Mouse (Mus musculus): ENCODE measurements around the gene Cpt2. TPM values are rescaled to one million over a fixed set of nuclear protein-coding genes. Genes with fewer than 3 reads are reported as not detected.

Cpt2 gene
- polyA plus RNA-seq, 1 experiment from 2014 or later = 24.2 TPM

- Histone ChIP-seq H3K4me3 (no peak overlapping the region), H3K36me3 (no peaks in the 10 kb centered on the region), H3K27ac (no peak overlapping the region), H3K4me2 (no peak overlapping the region), H3K9me3 (no peaks in the 10 kb centered on the region), H3K9ac (no peak overlapping the region), H3K4me1 (no peaks in the 10 kb centered on the region), H3K27me3 (no peaks in the 10 kb centered on the region)
- no peak for ATAC-seq (ENCODE audit: insufficient number of reproducible peaks, insufficient read depth, low FRiP score, low TSS enrichment, low read depth)
- WGBS = 82% methylated on average over 2 of the region's 2 CpGs
Measured at GRCm38 (mm10) chr4:107944141-107944540, 20.7 kb upstream of the Cpt2 start.

- no peaks in the 10 kb centered on the region for H3K9me3 ChIP-seq
- no peak for ATAC-seq (ENCODE audit: insufficient number of reproducible peaks, insufficient read depth, low FRiP score, low TSS enrichment, low read depth)
- no peak overlapping the region for H3K4me2 ChIP-seq
- no peak overlapping the region for H3K9ac ChIP-seq
- H3K27me3 ChIP-seq = no peaks in the 10 kb centered on the region
- no peak overlapping the region for H3K4me3 ChIP-seq
- H3K27ac ChIP-seq = no peak overlapping the region
- H3K4me1 ChIP-seq = peaks cover 2% of the 10 kb centered on the region; the same call in 1 of the 2 replicates
- H3K36me3 ChIP-seq = no peaks in the 10 kb centered on the region
- WGBS = 88% methylated on average over 7 of the region's 7 CpGs
Measured at GRCm38 (mm10) chr4:107942741-107943140, 19.3 kb upstream of the Cpt2 start.

DNA sequence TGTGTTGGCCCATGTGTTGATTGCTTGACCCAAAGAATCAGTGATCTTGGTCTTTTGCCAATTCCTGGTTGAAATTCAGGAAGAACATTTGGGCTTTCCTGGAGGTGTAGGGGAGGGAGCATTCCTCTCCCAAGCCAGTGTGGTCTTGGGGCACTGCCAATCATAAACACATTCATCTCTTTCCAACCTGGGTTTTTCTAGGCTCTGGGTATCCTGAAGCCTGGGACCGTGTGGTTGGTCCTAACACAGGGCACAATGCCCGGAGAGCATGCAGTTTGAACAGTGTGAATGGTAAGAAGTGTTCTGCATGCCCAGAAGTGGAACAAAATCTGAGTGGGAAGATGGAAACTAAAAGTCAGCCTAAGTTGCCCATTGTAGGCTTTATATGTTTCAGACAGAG lies 14.7 kb upstream of the Cpt2 start:
- H3K4me2 ChIP-seq = no peak overlapping the region
- no peak overlapping the region for H3K4me3 ChIP-seq
- H3K9me3 ChIP-seq = no peaks in the 10 kb centered on the region
- H3K27ac ChIP-seq = no peak overlapping the region
- WGBS = 72% methylated on average over 2 of the region's 2 CpGs
- H3K4me1 ChIP-seq = peaks cover 2% of the 10 kb centered on the region; the same call in 1 of the 2 replicates
- no peaks in the 10 kb centered on the region for H3K27me3 ChIP-seq
- ATAC-seq (ENCODE audit: insufficient number of reproducible peaks, insufficient read depth, low FRiP score, low TSS enrichment, low read depth) = no peak
- no peaks in the 10 kb centered on the region for H3K36me3 ChIP-seq
- H3K9ac ChIP-seq = no peak overlapping the region

DNA sequence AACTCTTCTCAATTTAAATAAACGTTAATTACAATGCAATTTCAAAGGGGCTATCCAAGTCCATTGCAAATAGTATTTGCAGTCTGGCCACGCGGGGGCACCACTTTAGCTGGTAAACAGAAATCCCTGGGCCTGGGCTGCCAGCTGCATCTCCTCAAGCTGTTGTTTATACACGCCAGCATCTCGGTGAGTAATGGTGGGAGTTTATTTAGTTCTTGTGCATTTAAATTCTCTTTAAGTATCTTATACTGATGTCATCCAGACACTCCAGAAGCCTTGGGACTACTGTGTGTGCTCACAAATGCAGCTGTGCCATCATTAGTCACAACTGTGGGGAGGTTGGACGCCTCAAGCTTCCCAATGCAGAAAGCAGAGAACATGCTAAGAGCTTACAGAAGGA lies 13.9 kb upstream of the Cpt2 start:
- 19% methylated on average over 6 of the region's 6 CpGs for WGBS
- H3K27ac ChIP-seq = peak overlapping the region; percentile 48; the same call in 1 of the 2 replicates
- ATAC-seq (ENCODE audit: insufficient number of reproducible peaks, insufficient read depth, low FRiP score, low TSS enrichment, low read depth) = no peak

GRCm38 (mm10) chr4:107935254-107935653 lies 11.8 kb upstream of the Cpt2 start:
- Histone ChIP-seq H3K27me3 (no peaks in the 10 kb centered on the region), H3K27ac (no peak overlapping the region), H3K36me3 (no peaks in the 10 kb centered on the region), H3K4me3 (no peak overlapping the region), H3K4me1 (peaks cover 2% of the 10 kb centered on the region; the same call in 1 of the 2 replicates), H3K9me3 (no peaks in the 10 kb centered on the region), H3K4me2 (no peak overlapping the region), H3K9ac (no peak overlapping the region)
- 70% methylated on average over 3 of the region's 3 CpGs for WGBS
- ATAC-seq (ENCODE audit: insufficient number of reproducible peaks, insufficient read depth, low FRiP score, low TSS enrichment, low read depth) = no peak

More for the DNA sequence above, 13.9 kb upstream of the Cpt2 start:
- no peaks in the 10 kb centered on the region for H3K9me3 ChIP-seq
- no peak overlapping the region for H3K9ac ChIP-seq
- H3K36me3 ChIP-seq = no peaks in the 10 kb centered on the region
- H3K4me3 ChIP-seq = no peak overlapping the region
- peaks cover 2% of the 10 kb centered on the region; the same call in 1 of the 2 replicates for H3K4me1 ChIP-seq
- H3K4me2 ChIP-seq = no peak overlapping the region
- H3K27me3 ChIP-seq = no peaks in the 10 kb centered on the region

DNA sequence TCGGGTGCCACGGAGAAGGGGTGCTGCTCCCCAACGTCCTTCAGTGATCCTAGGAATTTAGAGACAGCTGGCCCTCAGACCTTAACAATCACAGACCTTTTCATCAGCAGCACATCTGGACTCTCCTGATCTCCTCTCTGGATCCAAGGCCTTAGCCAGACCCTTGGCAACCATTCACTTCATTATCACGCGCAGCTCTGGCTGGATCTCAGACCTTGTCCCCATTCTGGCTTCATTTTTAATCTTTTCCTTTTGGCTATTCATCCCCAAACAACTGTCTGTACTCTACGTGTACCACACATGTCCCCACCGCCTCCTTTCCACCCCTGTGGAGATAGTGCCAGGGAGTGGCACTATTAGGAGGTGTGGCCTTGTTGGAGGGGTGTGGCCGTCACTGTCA lies 9.8 kb upstream of the Cpt2 start:
- Histone ChIP-seq H3K36me3 (no peaks in the 10 kb centered on the region), H3K4me2 (no peak overlapping the region), H3K27ac (no peak overlapping the region), H3K4me3 (no peak overlapping the region), H3K4me1 (peaks cover 2% of the 10 kb centered on the region; the same call in 1 of the 2 replicates), H3K27me3 (no peaks in the 10 kb centered on the region), H3K9me3 (no peaks in the 10 kb centered on the region), H3K9ac (no peak overlapping the region)
- no peak for ATAC-seq (ENCODE audit: insufficient number of reproducible peaks, insufficient read depth, low FRiP score, low TSS enrichment, low read depth)
- WGBS = 75% methylated on average over 8 of the region's 8 CpGs

- Histone ChIP-seq H3K4me1 (no peaks in the 10 kb centered on the region), H3K4me2 (no peak overlapping the region), H3K36me3 (no peaks in the 10 kb centered on the region), H3K27ac (no peak overlapping the region), H3K9ac (no peak overlapping the region), H3K9me3 (no peaks in the 10 kb centered on the region), H3K4me3 (no peak overlapping the region), H3K27me3 (no peaks in the 10 kb centered on the region)
- no peak for ATAC-seq (ENCODE audit: insufficient number of reproducible peaks, insufficient read depth, low FRiP score, low TSS enrichment, low read depth)
- WGBS = 77% methylated on average over 3 of the region's 3 CpGs
Measured at GRCm38 (mm10) chr4:107931453-107931852, 8.0 kb upstream of the Cpt2 start.

DNA sequence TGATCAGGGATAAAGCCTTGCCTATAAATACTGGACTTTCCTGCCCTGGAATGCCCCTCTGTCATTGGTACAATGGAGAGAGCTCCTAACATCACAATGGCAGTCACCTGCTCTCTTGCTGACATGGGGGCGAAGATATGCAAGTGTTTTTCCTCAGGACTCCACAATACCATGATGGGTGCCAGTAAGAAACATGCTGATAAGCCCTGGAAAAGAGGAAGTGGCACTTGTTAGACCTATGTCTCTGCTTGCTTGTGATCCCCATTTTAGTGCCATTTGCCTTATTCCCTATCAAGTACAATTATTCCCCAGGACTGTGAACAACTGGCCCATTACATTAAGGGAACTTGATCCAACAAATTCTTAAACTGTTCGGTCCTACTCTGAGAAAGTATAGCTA lies 5.3 kb upstream of the Cpt2 start:
- no peak overlapping the region for H3K4me2 ChIP-seq
- H3K9ac ChIP-seq = no peak overlapping the region
- no peaks in the 10 kb centered on the region for H3K27me3 ChIP-seq
- no peaks in the 10 kb centered on the region for H3K4me1 ChIP-seq
- no peaks in the 10 kb centered on the region for H3K36me3 ChIP-seq
- no peak overlapping the region for H3K27ac ChIP-seq
- WGBS = 92% methylated on average over 2 of the region's 2 CpGs
- H3K4me3 ChIP-seq = no peak overlapping the region
- H3K9me3 ChIP-seq = no peaks in the 10 kb centered on the region
- ATAC-seq (ENCODE audit: insufficient number of reproducible peaks, insufficient read depth, low FRiP score, low TSS enrichment, low read depth) = no peak

DNA sequence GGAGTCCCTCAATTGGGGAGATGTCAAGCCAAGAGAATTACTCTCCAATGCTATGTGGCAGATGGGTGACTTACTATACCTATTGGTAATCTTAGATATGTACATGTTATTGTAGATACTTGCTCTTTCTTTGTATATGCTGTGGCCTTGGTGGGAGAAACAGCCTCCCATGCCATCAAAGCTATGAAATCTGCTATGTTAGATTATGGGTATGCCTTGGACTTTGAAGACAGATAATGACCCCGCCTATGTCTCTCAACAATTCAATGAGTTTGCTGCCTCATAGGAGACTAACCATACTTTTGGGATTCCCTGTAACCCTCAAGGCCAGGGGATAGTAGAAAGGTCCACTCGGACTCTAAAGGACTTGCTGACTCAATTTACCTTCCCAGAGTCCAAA lies 4.9 kb upstream of the Cpt2 start:
- Histone ChIP-seq H3K27ac (no peak overlapping the region), H3K4me3 (no peak overlapping the region), H3K4me2 (no peak overlapping the region), H3K4me1 (no peaks in the 10 kb centered on the region), H3K9ac (no peak overlapping the region), H3K9me3 (no peaks in the 10 kb centered on the region), H3K36me3 (no peaks in the 10 kb centered on the region), H3K27me3 (no peaks in the 10 kb centered on the region)
- WGBS = 60% methylated on average over 2 of the region's 2 CpGs
- no peak for ATAC-seq (ENCODE audit: insufficient number of reproducible peaks, insufficient read depth, low FRiP score, low TSS enrichment, low read depth)

GRCm38 (mm10) chr4:107923803-107924194 lies 389 bp upstream of the Cpt2 start:
- 41% methylated on average over 7 of the region's 7 CpGs for WGBS
- H3K4me1 ChIP-seq = peaks cover 18% of the 10 kb centered on the region
- no peaks in the 10 kb centered on the region for H3K27me3 ChIP-seq
- ATAC-seq (ENCODE audit: insufficient number of reproducible peaks, insufficient read depth, low FRiP score, low TSS enrichment, low read depth) = no peak
- peak overlapping the region; percentile 78 for H3K4me3 ChIP-seq
- H3K36me3 ChIP-seq = no peaks in the 10 kb centered on the region
- no peaks in the 10 kb centered on the region for H3K9me3 ChIP-seq
- peak overlapping the region; percentile 79 for H3K4me2 ChIP-seq
- no peak overlapping the region for H3K27ac ChIP-seq
- H3K9ac ChIP-seq = peak overlapping the region; percentile 90

GRCm38 (mm10) chr4:107921952-107922351 lies 1.5 kb downstream of the Cpt2 start:
- H3K4me2 ChIP-seq = peak overlapping the region; percentile 79
- peaks cover 18% of the 10 kb centered on the region for H3K4me1 ChIP-seq
- 0 out of 2 replicates have a peak, but pooled peaks cover 3% of the 10 kb centered on the region for H3K36me3 ChIP-seq
- 68% methylated on average over 4 of the region's 4 CpGs for WGBS
- no peak overlapping the region for H3K9ac ChIP-seq
- no peaks in the 10 kb centered on the region for H3K9me3 ChIP-seq
- 0 out of 2 replicates have a peak overlapping the region, but pooled peaks have one; percentile 78 for H3K4me3 ChIP-seq
- H3K27ac ChIP-seq = no peak overlapping the region
- H3K27me3 ChIP-seq = no peaks in the 10 kb centered on the region
- ATAC-seq (ENCODE audit: insufficient number of reproducible peaks, insufficient read depth, low FRiP score, low TSS enrichment, low read depth) = no peak

- no peak overlapping the region for H3K4me3 ChIP-seq
- 0 out of 2 replicates have a peak, but pooled peaks cover 3% of the 10 kb centered on the region for H3K36me3 ChIP-seq
- no peak overlapping the region for H3K4me2 ChIP-seq
- no peaks in the 10 kb centered on the region for H3K27me3 ChIP-seq
- no peaks in the 10 kb centered on the region for H3K9me3 ChIP-seq
- H3K27ac ChIP-seq = no peak overlapping the region
- 83% methylated on average over 8 of the region's 8 CpGs for WGBS
- H3K9ac ChIP-seq = no peak overlapping the region
- peaks cover 18% of the 10 kb centered on the region for H3K4me1 ChIP-seq
- ATAC-seq (ENCODE audit: insufficient number of reproducible peaks, insufficient read depth, low FRiP score, low TSS enrichment, low read depth) = no peak
Measured at GRCm38 (mm10) chr4:107921152-107921695, 2.2 kb downstream of the Cpt2 start.

Data from embryonic facial prominence, embryonic 13.5 days (tissue).